Mouse (Mus musculus) small intestine, adult 2 months (tissue): ENCODE results near the gene Grm2.

Experiments used
- CTCF ChIP-seq: fragments of 200-500 bp; IDR thresholded peaks from 2 replicates; pipeline ENCODE4 v1.5.1; 2012; ENCODE audit warnings: low read depth, mild to moderate bottlenecking, control low read depth, inconsistent platforms, low read length, moderate library complexity, mixed read lengths; ENCODE audit not compliant: insufficient replicate concordance, insufficient read length; ENCODE audit errors: extremely low read depth
- POLR2A ChIP-seq: fragments of 200-500 bp; IDR thresholded peaks from 2 replicates; pipeline ENCODE4 v1.6.1; 2012; ENCODE audit warnings: low read depth, mild to moderate bottlenecking, control low read depth, inconsistent platforms, low read length, moderate library complexity

- TF ChIP-seq CTCF = no peak
- no peak for TF ChIP-seq POLR2A
Measured at GRCm38 (mm10) chr9:106632185-106632584, 23.7 kb downstream of the Grm2 start.
